Mouse (Mus musculus): ENCODE measurements at regions not wholly inside any gene's neighbourhood (a gene's known extent, or its start where the extent isn't known, plus 50 kb on each side); places are given as distances from the start of the nearest gene placed in this dataset.

- ATAC-seq (ENCODE audit: insufficient read depth, low FRiP score, low TSS enrichment) = no peak
- 81% methylated on average over 12 of the region's 12 CpGs for WGBS
- H3K4me2 ChIP-seq (ENCODE audit: low read depth) = no peak overlapping the region
Measured at GRCm38 (mm10) chr4:45689991-45690916, 108.6 kb upstream of the Aldh1b1 start.

GRCm38 (mm10) chr4:45689572-45689971 is 109.2 kb upstream of the Aldh1b1 start:
- Histone ChIP-seq H3K27ac (ENCODE audit: low read depth, low read length) (no peak overlapping the region), H3K36me3 (ENCODE audit: control insufficient read depth, insufficient read depth, low read length) (no peaks in the 10 kb centered on the region), H3K27me3 (ENCODE audit: control insufficient read depth, insufficient read depth, low read length) (no peaks in the 10 kb centered on the region), H3K9me3 (ENCODE audit: control insufficient read depth, low read length) (no peaks in the 10 kb centered on the region), H3K9ac (ENCODE audit: low read length) (no peak overlapping the region), H3K4me3 (ENCODE audit: low read depth, low read length) (no peak overlapping the region), H3K4me2 (ENCODE audit: low read depth) (no peak overlapping the region), H3K4me1 (ENCODE audit: control insufficient read depth, insufficient read depth, low read length) (no peaks in the 10 kb centered on the region)
- no peak for DNase-seq (ENCODE audit: low spot score)
- no peak for ATAC-seq (ENCODE audit: insufficient read depth, low FRiP score, low TSS enrichment)
- WGBS = 44% methylated on average over 5 of the region's 5 CpGs

More at GRCm38 (mm10) chr4:45689991-45690916, 108.6 kb upstream of the Aldh1b1 start:
- Histone ChIP-seq H3K9ac (ENCODE audit: low read length) (no peak overlapping the region), H3K4me1 (ENCODE audit: control insufficient read depth, insufficient read depth, low read length) (no peaks in the 10 kb centered on the region), H3K27ac (ENCODE audit: low read depth, low read length) (no peak overlapping the region), H3K27me3 (ENCODE audit: control insufficient read depth, insufficient read depth, low read length) (no peaks in the 10 kb centered on the region), H3K4me3 (ENCODE audit: low read depth, low read length) (no peak overlapping the region), H3K9me3 (ENCODE audit: control insufficient read depth, low read length) (no peaks in the 10 kb centered on the region), H3K36me3 (ENCODE audit: control insufficient read depth, insufficient read depth, low read length) (no peaks in the 10 kb centered on the region)
- DNase-seq (ENCODE audit: low spot score) = no peak

- ATAC-seq (ENCODE audit: insufficient read depth, low FRiP score, low TSS enrichment) (no peak), DNase-seq (ENCODE audit: low spot score) (no peak)
- no peaks in the 10 kb centered on the region for H3K27me3 ChIP-seq (ENCODE audit: control insufficient read depth, insufficient read depth, low read length)
- no peak overlapping the region for H3K4me2 ChIP-seq (ENCODE audit: low read depth)
- 67% methylated on average over 7 of the region's 7 CpGs for WGBS
- no peaks in the 10 kb centered on the region for H3K4me1 ChIP-seq (ENCODE audit: control insufficient read depth, insufficient read depth, low read length)
- H3K9ac ChIP-seq (ENCODE audit: low read length) = no peak overlapping the region
- H3K36me3 ChIP-seq (ENCODE audit: control insufficient read depth, insufficient read depth, low read length) = no peaks in the 10 kb centered on the region
- H3K9me3 ChIP-seq (ENCODE audit: control insufficient read depth, low read length) = no peaks in the 10 kb centered on the region
- no peak overlapping the region for H3K4me3 ChIP-seq (ENCODE audit: low read depth, low read length)
- no peak overlapping the region for H3K27ac ChIP-seq (ENCODE audit: low read depth, low read length)
Measured at GRCm38 (mm10) chr4:45688233-45688632, 110.6 kb upstream of the Aldh1b1 start.

GRCm38 (mm10) chr4:45685031-45685430 is 113.8 kb upstream of the Aldh1b1 start:
- no peaks in the 10 kb centered on the region for H3K27me3 ChIP-seq (ENCODE audit: control insufficient read depth, insufficient read depth, low read length)
- no peak for DNase-seq (ENCODE audit: low spot score)
- no peaks in the 10 kb centered on the region for H3K9me3 ChIP-seq (ENCODE audit: control insufficient read depth, low read length)
- H3K36me3 ChIP-seq (ENCODE audit: control insufficient read depth, insufficient read depth, low read length) = no peaks in the 10 kb centered on the region
- H3K4me3 ChIP-seq (ENCODE audit: low read depth, low read length) = no peak overlapping the region
- H3K27ac ChIP-seq (ENCODE audit: low read depth, low read length) = no peak overlapping the region
- H3K4me2 ChIP-seq (ENCODE audit: low read depth) = no peak overlapping the region
- 91% methylated on average over 3 of the region's 3 CpGs for WGBS
- no peak overlapping the region for H3K9ac ChIP-seq (ENCODE audit: low read length)
- no peak for ATAC-seq (ENCODE audit: insufficient read depth, low FRiP score, low TSS enrichment)
- H3K4me1 ChIP-seq (ENCODE audit: control insufficient read depth, insufficient read depth, low read length) = no peaks in the 10 kb centered on the region

DNA sequence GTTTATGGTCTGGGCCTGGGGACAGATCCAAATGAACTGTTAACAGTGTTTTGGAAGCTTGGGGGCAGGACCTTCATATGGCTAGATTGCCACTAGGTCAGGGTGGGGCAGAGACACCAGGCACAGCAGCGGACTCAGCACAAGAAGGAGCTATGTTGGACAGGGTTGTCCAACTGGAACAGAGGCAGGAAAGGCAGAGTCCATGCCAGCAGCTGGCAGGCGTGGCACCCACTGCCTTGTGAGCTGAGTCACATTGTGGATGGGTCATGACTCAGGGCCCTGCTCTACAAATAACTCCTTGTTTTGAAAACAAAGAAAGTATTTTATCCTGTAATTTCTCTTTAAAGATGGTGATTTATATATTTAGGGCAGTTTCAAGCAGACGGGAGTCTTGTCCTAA is 115.6 kb upstream of the Aldh1b1 start:
- ATAC-seq (ENCODE audit: insufficient read depth, low FRiP score, low TSS enrichment) = no peak
- H3K36me3 ChIP-seq (ENCODE audit: control insufficient read depth, insufficient read depth, low read length) = no peaks in the 10 kb centered on the region
- WGBS = 75% methylated on average over 3 of the region's 3 CpGs
- H3K4me1 ChIP-seq (ENCODE audit: control insufficient read depth, insufficient read depth, low read length) = no peaks in the 10 kb centered on the region
- no peak overlapping the region for H3K27ac ChIP-seq (ENCODE audit: low read depth, low read length)
- H3K4me3 ChIP-seq (ENCODE audit: low read depth, low read length) = no peak overlapping the region
- H3K9ac ChIP-seq (ENCODE audit: low read length) = no peak overlapping the region
- no peaks in the 10 kb centered on the region for H3K9me3 ChIP-seq (ENCODE audit: control insufficient read depth, low read length)
- H3K4me2 ChIP-seq (ENCODE audit: low read depth) = no peak overlapping the region
- no peak for DNase-seq (ENCODE audit: low spot score)
- H3K27me3 ChIP-seq (ENCODE audit: control insufficient read depth, insufficient read depth, low read length) = no peaks in the 10 kb centered on the region

DNA sequence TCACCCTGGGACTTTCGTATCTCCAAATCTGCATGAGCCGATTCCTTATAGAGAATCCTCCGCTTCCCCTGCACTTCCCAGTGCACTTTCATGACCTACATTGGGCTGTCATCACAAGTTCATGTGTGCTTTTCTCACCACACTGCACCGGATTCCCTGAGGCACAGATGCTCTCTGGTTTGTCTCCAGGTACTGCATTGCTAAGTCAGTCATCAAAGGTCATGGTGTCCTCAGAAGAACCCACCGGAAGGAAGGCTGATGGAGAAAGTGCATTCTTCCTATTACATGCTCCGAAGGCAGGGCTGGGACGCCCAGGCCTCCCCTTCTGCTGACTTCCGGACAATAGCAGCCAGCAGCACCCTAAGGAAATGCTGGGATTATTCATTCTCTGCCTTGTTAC is 116.1 kb upstream of the Aldh1b1 start:
- ATAC-seq (ENCODE audit: insufficient read depth, low FRiP score, low TSS enrichment) = no peak

GRCm38 (mm10) chr4:45676137-45676536 is 122.7 kb upstream of the Aldh1b1 start:
- H3K27me3 ChIP-seq (ENCODE audit: control insufficient read depth, insufficient read depth, low read length) = no peaks in the 10 kb centered on the region
- no peak for DNase-seq (ENCODE audit: low spot score)
- no peak overlapping the region for H3K9ac ChIP-seq (ENCODE audit: low read length)
- no peak for ATAC-seq (ENCODE audit: insufficient read depth, low FRiP score, low TSS enrichment)
- no peaks in the 10 kb centered on the region for H3K9me3 ChIP-seq (ENCODE audit: control insufficient read depth, low read length)
- no peak overlapping the region for H3K27ac ChIP-seq (ENCODE audit: low read depth, low read length)
- no peak overlapping the region for H3K4me2 ChIP-seq (ENCODE audit: low read depth)
- WGBS = 70% methylated on average over 6 of the region's 6 CpGs
- no peak overlapping the region for H3K4me3 ChIP-seq (ENCODE audit: low read depth, low read length)
- H3K36me3 ChIP-seq (ENCODE audit: control insufficient read depth, insufficient read depth, low read length) = no peaks in the 10 kb centered on the region
- H3K4me1 ChIP-seq (ENCODE audit: control insufficient read depth, insufficient read depth, low read length) = peaks cover 4% of the 10 kb centered on the region; the same call in 1 of the 2 replicates

More for the DNA sequence above, 116.1 kb upstream of the Aldh1b1 start:
- DNase-seq (ENCODE audit: low spot score) = no peak
- no peaks in the 10 kb centered on the region for H3K27me3 ChIP-seq (ENCODE audit: control insufficient read depth, insufficient read depth, low read length)
- H3K36me3 ChIP-seq (ENCODE audit: control insufficient read depth, insufficient read depth, low read length) = no peaks in the 10 kb centered on the region
- H3K27ac ChIP-seq (ENCODE audit: low read depth, low read length) = no peak overlapping the region
- H3K9me3 ChIP-seq (ENCODE audit: control insufficient read depth, low read length) = no peaks in the 10 kb centered on the region
- no peaks in the 10 kb centered on the region for H3K4me1 ChIP-seq (ENCODE audit: control insufficient read depth, insufficient read depth, low read length)
- H3K9ac ChIP-seq (ENCODE audit: low read length) = no peak overlapping the region
- H3K4me3 ChIP-seq (ENCODE audit: low read depth, low read length) = no peak overlapping the region
- 91% methylated on average over 8 of the region's 8 CpGs for WGBS
- no peak overlapping the region for H3K4me2 ChIP-seq (ENCODE audit: low read depth)

- no peak for ATAC-seq (ENCODE audit: insufficient read depth, low FRiP score, low TSS enrichment)
- no peak for DNase-seq (ENCODE audit: low spot score)
- Histone ChIP-seq H3K36me3 (ENCODE audit: control insufficient read depth, insufficient read depth, low read length) (no peaks in the 10 kb centered on the region), H3K4me2 (ENCODE audit: low read depth) (no peak overlapping the region), H3K9me3 (ENCODE audit: control insufficient read depth, low read length) (no peaks in the 10 kb centered on the region), H3K4me1 (ENCODE audit: control insufficient read depth, insufficient read depth, low read length) (peaks cover 4% of the 10 kb centered on the region; the same call in 1 of the 2 replicates), H3K4me3 (ENCODE audit: low read depth, low read length) (no peak overlapping the region), H3K9ac (ENCODE audit: low read length) (no peak overlapping the region), H3K27me3 (ENCODE audit: control insufficient read depth, insufficient read depth, low read length) (no peaks in the 10 kb centered on the region), H3K27ac (ENCODE audit: low read depth, low read length) (no peak overlapping the region)
- WGBS = 90% methylated on average over 10 of the region's 10 CpGs
Measured at GRCm38 (mm10) chr4:45674291-45674690, 124.5 kb upstream of the Aldh1b1 start.

All from neural tube, embryonic 11.5 days (tissue).